Mouse (Mus musculus): ENCODE results near the gene Cnpy4.

DNA sequence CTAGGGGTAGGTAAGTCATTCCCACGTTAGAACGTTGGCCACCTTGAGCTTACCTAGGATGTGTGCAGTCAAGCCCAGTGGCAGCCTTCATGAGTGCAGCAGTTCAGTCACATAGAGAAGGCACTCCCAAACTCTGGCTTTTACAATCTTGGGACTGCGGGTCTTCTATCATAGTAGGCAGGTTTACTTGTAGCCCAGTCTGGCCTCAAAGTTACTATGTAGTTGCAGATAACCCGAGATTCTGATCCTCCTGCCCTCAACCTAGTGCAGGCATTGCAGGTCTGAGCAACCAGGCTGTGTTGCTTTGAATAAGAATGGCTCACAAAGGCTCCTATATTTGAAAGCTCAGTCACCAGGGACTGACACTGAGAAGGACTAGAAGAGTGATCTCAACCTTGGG, 39.2 kb downstream of the Cnpy4 start:
- TF ChIP-seq ZNF384 (IDR thresholded peaks at IDR 0.05; ENCODE audit: low read depth, low read length) (no peak), CTCF (IDR thresholded peaks at IDR 0.05 in 2 of 3, conservative IDR thresholded peaks at IDR 0.05 in 1 of 3; ENCODE audit: control insufficient read depth in 1 of 3, insufficient read depth in 1 of 3, low read depth in 2 of 3, low read length in 3 of 3, poor library complexity in 1 of 3, severe bottlenecking in 1 of 3) (no peak), USF1 (IDR thresholded peaks at IDR 0.05; ENCODE audit: low read depth, low read length) (no peak), TCF12 (IDR thresholded peaks at IDR 0.05; ENCODE audit: low read depth, low read length) (no peak), CHD2 (IDR thresholded peaks at IDR 0.05; ENCODE audit: low read length) (no peak), POLR2A (IDR thresholded peaks at IDR 0.05; ENCODE audit: control insufficient read depth in 1 of 2, insufficient read depth in 1 of 2, low read depth in 1 of 2, low read length in 2 of 2, poor library complexity in 1 of 2) (no peak)

Data from MEL (cell line).